Mouse (Mus musculus) c-Kit-positive CD71-negative TER-119-negative erythroid progenitor cells, embryonic 14.5 days (primary cell): ENCODE results near the gene Slc22a23.

Source experiments
- DNase-seq: peaks from one replicate; pipeline ENCODE4 v3.0.0-alpha.2; 2013; ENCODE audit warnings: low read depth

The Slc22a23 gene

GRCm38 (mm10) chr13:34269376-34269991 lies 75.5 kb downstream of the Slc22a23 start:
- DNase-seq: no peak

DNA sequence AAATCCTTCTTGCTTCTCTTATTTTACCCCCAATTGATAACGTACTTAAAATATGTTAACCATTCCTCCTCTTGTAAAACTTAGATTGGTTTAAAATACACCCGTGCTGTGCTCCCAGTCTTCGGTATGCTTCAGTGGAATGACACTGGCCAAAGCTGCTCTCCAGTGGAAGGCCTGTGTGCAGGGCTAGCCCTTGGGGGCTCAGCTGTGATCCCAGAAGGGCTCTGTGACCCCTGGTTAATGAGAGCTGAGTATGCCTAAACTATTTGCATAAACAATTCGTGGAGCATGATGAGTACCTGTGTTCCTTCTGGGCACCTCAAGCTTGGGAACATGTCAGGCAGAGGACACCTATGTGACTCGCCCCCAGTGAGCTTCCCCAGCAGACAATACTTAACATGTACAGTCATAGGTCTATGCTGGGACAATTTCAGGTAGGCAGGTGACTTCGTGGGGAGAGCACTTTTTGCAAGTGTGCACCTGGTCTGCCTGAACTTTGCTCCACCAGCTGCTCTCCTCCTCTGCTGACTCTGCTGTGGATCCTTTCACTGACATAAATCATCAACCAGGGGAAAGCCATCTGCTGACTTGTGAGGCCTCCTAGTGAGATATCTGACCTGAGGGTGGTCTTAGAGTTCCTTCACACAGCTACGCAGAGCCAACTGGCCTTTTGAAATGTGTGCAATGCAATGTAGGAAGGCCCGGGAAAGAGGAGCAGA lies 77.9 kb downstream of the Slc22a23 start:
- DNase-seq: no peak

- DNase-seq: no peak
Observed at GRCm38 (mm10) chr13:34266067-34266466, 78.9 kb downstream of the Slc22a23 start.

GRCm38 (mm10) chr13:34265576-34265975 lies 79.4 kb downstream of the Slc22a23 start:
- DNase-seq: no peak

GRCm38 (mm10) chr13:34265022-34265565 lies 79.9 kb downstream of the Slc22a23 start:
- DNase-seq: no peak

GRCm38 (mm10) chr13:34264508-34264907 lies 80.5 kb downstream of the Slc22a23 start:
- no peak for DNase-seq

DNA sequence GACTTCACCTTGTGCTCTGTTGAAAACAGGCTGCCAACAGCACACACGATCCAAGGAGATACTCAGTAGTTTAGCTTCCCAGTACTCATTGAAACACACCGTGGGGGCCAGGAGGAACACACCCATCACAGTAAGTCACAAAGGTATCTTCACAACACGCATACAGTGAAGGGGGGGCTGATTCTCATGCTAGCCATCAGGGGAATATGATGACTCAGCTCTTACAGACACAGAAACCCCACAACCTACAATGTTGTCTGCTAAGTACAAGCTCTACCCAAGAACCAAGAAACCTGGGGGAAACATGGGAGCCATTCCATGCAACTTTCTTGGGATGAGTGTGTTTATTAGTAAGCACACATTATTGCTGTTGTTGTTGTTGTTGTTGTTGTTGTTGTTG lies 86.2 kb downstream of the Slc22a23 start:
- DNase-seq: no peak

GRCm38 (mm10) chr13:34257177-34257576 lies 87.8 kb downstream of the Slc22a23 start:
- DNase-seq: no peak

DNA sequence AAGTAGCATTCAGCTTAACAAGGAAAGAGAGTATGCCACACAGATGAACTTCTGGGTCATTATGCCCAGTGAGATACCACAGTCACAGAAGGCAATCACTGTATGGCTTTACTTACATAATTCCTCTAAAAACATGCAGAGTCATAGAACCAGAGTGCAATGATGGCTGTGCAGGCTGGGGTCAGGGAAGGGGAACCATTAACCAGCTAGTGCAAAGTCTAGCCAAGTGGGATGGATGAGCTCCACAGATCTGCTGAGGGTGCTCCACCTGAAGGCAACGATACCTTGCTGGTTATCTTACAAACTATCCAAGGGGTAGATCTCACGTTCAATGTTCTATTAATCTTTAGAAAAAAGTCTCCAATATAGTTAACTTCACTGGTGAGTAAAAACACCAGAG lies 88.3 kb downstream of the Slc22a23 start:
- DNase-seq: no peak

DNA sequence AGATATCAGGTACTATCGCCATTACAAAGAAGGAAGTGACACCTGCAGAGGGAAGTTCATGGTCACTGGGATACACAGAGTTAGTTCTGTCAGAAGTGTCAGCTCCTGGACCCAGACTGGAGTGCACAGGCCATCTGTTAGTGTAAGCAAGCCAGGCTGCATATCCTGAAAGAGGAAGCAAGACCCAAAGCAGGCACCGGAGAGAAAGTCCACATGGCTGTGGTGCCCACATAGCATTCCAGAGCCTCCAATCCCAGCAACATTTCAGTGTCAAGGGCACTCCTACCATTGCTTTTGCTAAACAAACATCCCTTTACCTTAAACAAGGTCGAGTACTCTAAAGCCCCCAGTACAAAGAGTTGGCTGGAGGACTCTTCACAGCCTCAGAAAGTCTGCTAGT lies 89.7 kb downstream of the Slc22a23 start:
- DNase-seq: no peak

GRCm38 (mm10) chr13:34254691-34255090 lies 90.3 kb downstream of the Slc22a23 start:
- DNase-seq: no peak

DNA sequence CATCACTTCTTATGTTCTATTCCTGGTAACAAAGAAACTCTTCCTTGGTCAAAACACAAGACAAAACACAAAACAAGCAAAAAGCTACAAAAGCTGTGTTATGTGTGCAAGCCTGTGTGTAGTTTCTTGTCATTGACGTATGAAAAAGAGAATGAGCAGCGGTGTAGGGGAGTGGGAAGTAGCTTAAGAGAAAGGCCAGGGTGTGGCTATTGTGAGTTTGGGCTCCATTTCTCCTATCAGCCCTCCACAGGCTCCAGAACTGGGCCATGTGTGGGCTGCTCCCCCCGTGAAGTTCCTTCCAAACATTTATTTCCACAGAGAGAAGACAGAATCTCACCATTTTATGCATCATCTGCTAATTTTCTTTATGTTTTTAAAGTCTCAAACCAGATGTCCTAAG lies 91.2 kb downstream of the Slc22a23 start:
- DNase-seq: no peak

DNA sequence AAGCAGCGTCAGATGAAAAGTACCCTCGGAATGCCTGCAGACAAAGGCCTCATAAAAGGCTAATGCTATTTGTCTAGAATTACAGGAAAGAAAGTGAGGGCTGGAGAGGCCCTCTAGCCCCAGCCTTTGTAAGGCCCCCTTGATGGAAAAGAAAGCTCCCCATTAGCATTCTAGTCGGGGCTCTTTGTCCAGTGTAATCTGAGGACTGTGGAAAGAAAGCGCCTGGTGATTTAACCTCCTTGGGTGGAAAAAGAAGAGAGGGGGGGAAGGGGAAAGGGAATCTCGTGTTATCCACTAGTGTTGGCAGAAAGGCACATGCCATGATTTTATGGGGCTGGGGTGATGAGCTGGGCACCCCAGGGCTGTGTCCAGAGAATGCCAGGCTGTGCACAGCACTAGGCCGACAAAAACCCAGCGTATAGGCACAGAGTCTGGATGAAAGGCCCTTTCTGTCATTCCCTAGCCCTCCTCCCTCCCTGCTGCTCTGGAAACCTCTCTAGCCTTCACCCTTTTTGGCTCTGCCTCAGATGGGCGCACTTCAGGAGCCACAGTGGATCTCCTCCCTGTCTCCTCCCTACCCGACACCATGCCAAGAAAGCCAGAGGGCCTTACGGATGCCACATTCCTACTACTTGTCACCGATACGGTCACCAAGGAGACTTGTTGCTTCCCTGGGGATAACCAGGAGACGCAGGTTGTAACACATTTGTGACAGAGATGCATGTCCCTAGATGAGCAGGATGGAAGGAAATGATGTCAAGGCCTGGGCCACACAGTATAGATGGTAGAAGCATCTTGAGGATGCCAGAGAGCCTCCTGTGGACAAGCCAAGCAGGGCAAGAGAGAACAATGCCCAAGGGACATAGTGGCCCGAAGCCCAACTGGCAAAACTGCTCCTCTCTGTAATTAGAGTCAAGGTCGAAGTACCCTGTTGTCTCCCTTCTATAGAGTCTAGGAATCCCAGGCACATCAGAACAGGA lies 95.8 kb downstream of the Slc22a23 start:
- DNase-seq: no peak

DNA sequence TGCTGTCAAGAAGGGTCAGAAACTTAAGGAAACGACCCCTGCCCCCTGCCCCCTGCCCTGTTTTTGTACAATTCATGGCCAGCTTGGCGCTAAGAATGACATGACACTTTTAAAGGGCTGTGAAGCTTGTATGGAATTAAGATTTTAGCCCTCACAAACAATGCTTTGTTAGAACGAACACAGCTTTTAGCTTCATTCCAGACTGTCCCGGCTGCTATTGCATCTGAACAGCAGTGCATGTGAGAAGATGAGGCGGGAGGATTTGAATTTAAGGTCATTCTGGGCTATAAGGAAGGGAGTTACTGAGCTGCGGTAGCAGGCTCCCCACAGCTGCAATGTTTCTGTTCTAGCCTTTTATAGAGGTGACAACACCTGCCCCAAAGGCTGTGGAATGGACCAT lies 96.9 kb downstream of the Slc22a23 start:
- no peak for DNase-seq

- no peak for DNase-seq
Observed at GRCm38 (mm10) chr13:34246821-34247220, 98.2 kb downstream of the Slc22a23 start.

DNA sequence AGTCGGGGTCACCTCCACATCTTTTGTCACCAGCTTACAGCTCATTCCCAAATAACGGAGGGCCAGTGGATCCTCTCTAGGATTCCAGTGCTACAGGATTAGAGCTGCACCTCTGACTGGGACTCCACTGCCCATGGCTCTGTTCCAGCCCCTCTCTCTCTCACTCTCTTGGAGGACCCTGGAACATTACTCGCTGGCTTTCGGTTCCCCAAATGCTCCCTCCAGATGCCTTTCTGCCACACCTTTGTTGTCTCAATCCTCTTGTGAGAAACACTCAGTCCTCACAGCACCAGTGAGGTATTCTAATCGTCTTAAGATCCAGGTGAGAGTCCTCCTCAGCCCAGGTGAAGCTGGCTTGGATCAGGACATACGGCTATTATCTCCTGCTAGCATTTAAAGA lies 99.8 kb downstream of the Slc22a23 start:
- DNase-seq: no peak

DNA sequence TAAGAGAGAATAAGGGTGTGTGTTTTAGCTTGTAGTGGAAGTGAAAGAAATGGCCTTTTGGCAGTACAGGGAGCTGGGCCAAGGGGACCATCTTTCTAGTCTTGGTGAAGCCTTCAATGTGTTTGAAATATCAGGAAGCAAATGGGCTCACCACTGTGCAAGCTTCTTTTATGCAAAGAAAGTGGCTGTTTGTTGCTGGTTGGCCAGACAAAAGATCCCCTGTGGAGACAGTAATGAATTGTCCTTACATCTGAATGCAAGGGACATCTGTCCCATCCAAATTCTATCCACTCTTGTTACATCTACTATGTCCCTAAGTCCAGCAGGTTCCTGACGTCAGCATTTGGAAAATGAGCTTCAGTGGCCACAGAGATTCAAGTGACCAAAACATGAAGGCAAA lies 100.8 kb downstream of the Slc22a23 start:
- DNase-seq: no peak

GRCm38 (mm10) chr13:34242211-34242610 lies 102.8 kb downstream of the Slc22a23 start:
- no peak for DNase-seq

DNA sequence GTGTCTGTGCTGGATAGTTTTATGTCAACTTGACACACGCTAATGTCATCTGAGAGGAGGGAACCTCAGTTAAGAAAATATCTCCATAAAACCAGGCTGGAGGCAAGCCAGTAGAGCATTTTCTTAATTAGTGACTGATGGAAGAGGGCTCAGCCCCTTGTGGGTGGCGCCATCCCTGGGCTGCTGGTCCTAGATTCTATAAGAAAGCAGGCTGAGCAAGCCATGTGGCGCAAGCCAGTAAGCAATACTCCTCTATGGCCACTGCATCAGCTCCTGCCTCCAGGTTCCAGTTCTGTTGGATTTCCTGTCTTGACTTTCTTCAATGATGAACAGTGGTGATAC lies 104.9 kb downstream of the Slc22a23 start:
- no peak for DNase-seq

GRCm38 (mm10) chr13:34239371-34240086 lies 105.5 kb downstream of the Slc22a23 start:
- no peak for DNase-seq

GRCm38 (mm10) chr13:34238646-34239290 lies 106.2 kb downstream of the Slc22a23 start:
- no peak for DNase-seq
